Mouse (Mus musculus) liver, embryonic 14.5 days (tissue): ENCODE measurements around the gene Pgpep1.

ENCODE experiments used
- CTCF ChIP-seq: IDR thresholded peaks from 2 replicates; pipeline ENCODE4 v1.5.1; 2016; ENCODE audit warnings: antibody characterized with exemption, low read depth, control low read depth
- EP300 ChIP-seq: IDR thresholded peaks from 2 replicates; pipeline ENCODE4 v1.6.1; 2016; ENCODE audit warnings: antibody characterized with exemption, low read depth

DNA sequence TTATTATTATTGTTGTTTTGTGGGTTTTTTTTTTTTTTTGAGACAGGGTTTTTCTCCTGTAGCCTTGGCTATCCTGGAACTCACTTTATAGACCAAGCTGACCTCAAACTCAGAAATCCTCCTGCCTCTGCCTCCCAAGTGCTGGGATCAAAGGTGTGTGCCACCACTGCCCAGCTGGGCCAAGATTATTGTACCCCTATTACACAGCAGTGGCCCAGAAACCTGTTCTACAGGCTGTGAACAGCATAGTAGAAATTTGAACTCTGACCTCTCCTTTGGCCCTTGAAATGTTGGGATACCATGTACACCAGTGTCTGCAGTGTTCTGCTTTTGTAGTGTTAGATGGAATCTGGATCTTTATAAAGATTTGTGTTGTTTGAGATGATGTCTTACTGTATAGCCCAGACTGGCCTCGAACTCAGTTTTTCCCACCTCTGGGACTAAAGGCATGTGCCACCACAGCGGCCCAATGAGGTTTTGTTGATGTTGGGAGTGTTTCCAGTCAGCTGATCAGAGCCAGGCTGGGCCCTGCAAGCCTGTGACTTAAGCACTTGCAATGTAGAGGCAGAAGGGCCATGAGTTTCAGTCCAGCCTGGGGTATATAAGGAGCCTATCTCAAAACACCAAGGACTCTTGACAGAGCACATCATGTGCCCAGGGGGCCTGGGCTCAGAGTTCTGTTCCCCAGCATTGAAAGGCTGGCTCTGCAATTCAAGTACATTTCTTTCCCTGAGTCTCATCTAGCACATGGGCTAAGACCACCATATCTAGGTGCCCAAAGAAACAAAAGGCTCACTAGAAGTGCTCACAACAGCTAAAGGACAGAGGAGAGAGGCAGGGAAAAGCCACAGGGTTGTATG lies 42.0 kb upstream of the Pgpep1 start:
- TF ChIP-seq CTCF: no peak
- TF ChIP-seq EP300: no peak
